Mouse (Mus musculus) activated CD4-positive, CD25-positive, alpha-beta regulatory T cell, adult 4 months (primary cell): ENCODE results near the gene Vstm4. TPM values are rescaled to one million over a fixed set of nuclear protein-coding genes. Genes with fewer than 3 reads are reported as not detected.

ENCODE experiments used
- ATAC-seq: one replicate; pipeline ENCODE4 v1.8.0; 2017
- polyA plus RNA-seq, 2 experiments: library from polyadenylated mRNA; unstranded; fragments of 100-300 nt; shearing (Covaris generic); gene quantifications; one replicate each; pipeline ENCODE4 v1.2.1; 2017

Vstm4 gene
- polyA plus RNA-seq, 2 experiments from 2014 or later = 0.24 TPM; not detected in 1

- ATAC-seq = no peak
These were observed 3.4 kb downstream of the Vstm4 start for GRCm38 (mm10) chr14:32859831-32860569.

- ATAC-seq = no peak
These were observed 4.6 kb downstream of the Vstm4 start for GRCm38 (mm10) chr14:32861149-32861581.

- no peak for ATAC-seq
These were observed 5.1 kb downstream of the Vstm4 start for GRCm38 (mm10) chr14:32861656-32862055.

- ATAC-seq = no peak
These were observed 8.8 kb downstream of the Vstm4 start for GRCm38 (mm10) chr14:32865331-32865730.

- ATAC-seq = no peak
These were observed 15.4 kb downstream of the Vstm4 start for GRCm38 (mm10) chr14:32871963-32872362.

GRCm38 (mm10) chr14:32877549-32877948 is 21.0 kb downstream of the Vstm4 start:
- ATAC-seq = no peak

- no peak for ATAC-seq
These were observed 23.8 kb downstream of the Vstm4 start for GRCm38 (mm10) chr14:32880332-32880731.

GRCm38 (mm10) chr14:32881693-32882092 is 25.1 kb downstream of the Vstm4 start:
- no peak for ATAC-seq

- ATAC-seq = no peak
These were observed 32.5 kb downstream of the Vstm4 start for GRCm38 (mm10) chr14:32888876-32889674.

GRCm38 (mm10) chr14:32894341-32894853 is 37.8 kb downstream of the Vstm4 start:
- ATAC-seq = no peak

GRCm38 (mm10) chr14:32894878-32895277 is 38.3 kb downstream of the Vstm4 start:
- no peak for ATAC-seq

- ATAC-seq = no peak
These were observed 40.3 kb downstream of the Vstm4 start for GRCm38 (mm10) chr14:32896896-32897295.

GRCm38 (mm10) chr14:32903203-32903602 is 46.6 kb downstream of the Vstm4 start:
- no peak for ATAC-seq

- no peak for ATAC-seq
These were observed 50.0 kb downstream of the Vstm4 start for GRCm38 (mm10) chr14:32906545-32906944.

GRCm38 (mm10) chr14:32909112-32909511 is 52.6 kb downstream of the Vstm4 start:
- ATAC-seq = no peak

GRCm38 (mm10) chr14:32911187-32911586 is 54.6 kb downstream of the Vstm4 start:
- no peak for ATAC-seq

GRCm38 (mm10) chr14:32915360-32915759 is 58.8 kb downstream of the Vstm4 start:
- ATAC-seq = no peak

- no peak for ATAC-seq
These were observed 61.4 kb downstream of the Vstm4 start for GRCm38 (mm10) chr14:32917919-32918318.

GRCm38 (mm10) chr14:32923871-32924270 is 67.3 kb downstream of the Vstm4 start:
- ATAC-seq = no peak

GRCm38 (mm10) chr14:32931709-32932108 is 75.2 kb downstream of the Vstm4 start:
- no peak for ATAC-seq

- no peak for ATAC-seq
These were observed 75.7 kb downstream of the Vstm4 start for GRCm38 (mm10) chr14:32932220-32932619.

- no peak for ATAC-seq
These were observed 77.5 kb downstream of the Vstm4 start for GRCm38 (mm10) chr14:32934064-32934463.

- ATAC-seq = no peak
These were observed 82.7 kb downstream of the Vstm4 start for GRCm38 (mm10) chr14:32939217-32939616.

- ATAC-seq = no peak
These were observed 91.0 kb downstream of the Vstm4 start for GRCm38 (mm10) chr14:32947512-32947911.
